Mouse (Mus musculus) hindbrain, embryonic 14.5 days (tissue): Measurements from ENCODE around the gene Ccdc169. TPM values are rescaled to one million over a fixed set of nuclear protein-coding genes. Genes with fewer than 3 reads are reported as not detected.

Experiments used
- ATAC-seq: fragments of 200-750 bp; cut with Nextera tagmentation; 2 replicates; pipeline ENCODE4 v1.8.0; 2017; ENCODE audit warnings: moderate number of reproducible peaks, mild to moderate bottlenecking, moderate TSS enrichment, moderate library complexity; ENCODE audit not compliant: low FRiP score
- DNase-seq: peaks from one replicate; pipeline ENCODE4 v3.0.0-alpha.2; 2015; ENCODE audit warnings: low spot score
- H3K27ac ChIP-seq: fragments of 300-500 bp; sonication (generic); 2 replicates; pipeline ENCODE4 v1.5.1; 2014; ENCODE audit warnings: mild to moderate bottlenecking, moderate library complexity
- H3K27me3 ChIP-seq: fragments of 300-500 bp; sonication (generic); 2 replicates; pipeline ENCODE4 v1.6.1; 2014; ENCODE audit warnings: mild to moderate bottlenecking, low read length, mixed read lengths; ENCODE audit not compliant: control insufficient read depth, insufficient read depth
- H3K36me3 ChIP-seq: fragments of 300-500 bp; sonication (generic); replicated peaks from 2 replicates; pipeline ENCODE4 v1.6.1; 2014; ENCODE audit not compliant: control insufficient read depth, insufficient read depth
- H3K4me1 ChIP-seq: fragments of 300-500 bp; sonication (generic); replicated peaks from 2 replicates; pipeline ENCODE4 v1.6.1; 2014; ENCODE audit warnings: antibody characterized with exemption, low read length, mixed read lengths; ENCODE audit not compliant: control insufficient read depth, insufficient read depth
- H3K4me2 ChIP-seq: fragments of 300-500 bp; sonication (generic); replicated peaks from 2 replicates; pipeline ENCODE4 v1.6.1; 2014; ENCODE audit warnings: mild to moderate bottlenecking, moderate library complexity
- H3K4me3 ChIP-seq: fragments of 300-500 bp; sonication (generic); replicated peaks from 2 replicates; pipeline ENCODE4 v1.5.1; 2014; ENCODE audit warnings: mild to moderate bottlenecking, low read length
- H3K9ac ChIP-seq: fragments of 300-500 bp; sonication (generic); 2 replicates; pipeline ENCODE4 v1.6.1; 2014
- H3K9me3 ChIP-seq: fragments of 300-500 bp; sonication (generic); 2 replicates; pipeline ENCODE4 v1.6.1; 2016; ENCODE audit warnings: low read length; ENCODE audit not compliant: control insufficient read depth
- WGBS: fragments of 180-500 bp; shearing (Covaris S2); extraction: QIAGEN DNeasy Blood & Tissue Kit; methylation state at CpG from one replicate; pipeline ENCODE4 v1.1.7; 2014; 5-methylcytosine and 5-hydroxymethylcytosine counted together
- polyA plus RNA-seq: library from polyadenylated mRNA; unstranded; fragments of >200 nt; fragmentation: Nextera tagmentation; extraction: Ambion mirVana; gene quantifications from 2 replicates; pipeline ENCODE4 v1.2.1, GENCODE M21; 2014

The Ccdc169 gene
- polyA plus RNA-seq, 1 experiment from 2014 or later: not detected

DNA sequence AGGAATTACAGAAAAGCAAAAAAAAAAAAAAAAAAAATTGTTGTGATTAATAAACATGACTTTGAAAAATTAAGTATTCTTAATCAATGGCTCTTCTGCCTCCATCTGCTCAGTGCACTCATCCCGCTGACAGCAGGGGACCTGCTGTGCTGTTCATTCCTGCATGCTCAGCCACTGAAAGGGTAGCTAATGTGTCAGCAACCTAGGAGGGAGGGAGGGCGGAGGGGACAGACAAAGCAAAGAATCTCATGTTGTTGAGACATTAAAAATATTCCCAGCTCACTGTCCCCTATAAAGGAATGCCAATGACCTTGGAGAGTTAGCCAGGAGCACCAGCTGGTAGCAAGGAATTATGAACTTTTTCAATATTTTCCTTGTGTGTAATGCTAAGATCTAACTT lies 39.1 kb upstream of the Ccdc169 start:
- no peak for DNase-seq

DNA sequence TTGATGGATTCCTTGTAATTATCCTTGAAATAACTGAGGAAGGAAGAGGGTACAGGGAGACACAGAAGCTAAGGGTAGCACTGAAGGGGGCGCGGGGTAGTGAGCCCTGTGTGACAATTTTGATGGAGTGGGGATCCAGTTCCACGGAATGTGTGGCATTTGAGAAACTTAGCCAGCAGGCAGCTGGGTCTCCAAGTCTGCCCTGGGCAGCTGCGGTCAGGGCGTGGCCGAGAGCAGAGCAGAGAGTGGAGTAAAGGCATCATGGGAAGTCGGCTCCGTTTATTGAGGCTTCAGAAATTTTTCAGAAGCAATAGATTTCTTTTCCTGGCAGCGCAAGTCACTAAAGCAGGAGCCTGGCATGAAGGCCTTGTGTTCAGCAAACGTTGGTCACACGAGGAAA lies 38.1 kb upstream of the Ccdc169 start:
- H3K27ac ChIP-seq: no peak overlapping the region
- no peak overlapping the region for H3K4me3 ChIP-seq
- H3K9ac ChIP-seq: no peak overlapping the region
- no peak overlapping the region for H3K4me2 ChIP-seq
- H3K36me3 ChIP-seq: no peaks in the 10 kb centered on the region
- 71% methylated on average over 11 of the region's 11 CpGs for WGBS
- DNase-seq (no peak), ATAC-seq (no peak)
- H3K4me1 ChIP-seq: peaks cover 4% of the 10 kb centered on the region; the same call in 1 of the 2 replicates
- H3K9me3 ChIP-seq: no peaks in the 10 kb centered on the region
- H3K27me3 ChIP-seq: no peaks in the 10 kb centered on the region

More for the DNA sequence above, 39.1 kb upstream of the Ccdc169 start:
- H3K36me3 ChIP-seq: no peaks in the 10 kb centered on the region
- peaks cover 4% of the 10 kb centered on the region; the same call in 1 of the 2 replicates for H3K4me1 ChIP-seq
- no peak overlapping the region for H3K9ac ChIP-seq
- H3K4me3 ChIP-seq: no peak overlapping the region
- ATAC-seq: peak; percentile 71; the same call in 1 of the 2 replicates
- 24% methylated on average over 2 of the region's 2 CpGs for WGBS
- no peaks in the 10 kb centered on the region for H3K9me3 ChIP-seq
- H3K4me2 ChIP-seq: no peak overlapping the region
- H3K27ac ChIP-seq: 0 out of 2 replicates have a peak overlapping the region, but pooled peaks have one; percentile 32
- no peaks in the 10 kb centered on the region for H3K27me3 ChIP-seq

DNA sequence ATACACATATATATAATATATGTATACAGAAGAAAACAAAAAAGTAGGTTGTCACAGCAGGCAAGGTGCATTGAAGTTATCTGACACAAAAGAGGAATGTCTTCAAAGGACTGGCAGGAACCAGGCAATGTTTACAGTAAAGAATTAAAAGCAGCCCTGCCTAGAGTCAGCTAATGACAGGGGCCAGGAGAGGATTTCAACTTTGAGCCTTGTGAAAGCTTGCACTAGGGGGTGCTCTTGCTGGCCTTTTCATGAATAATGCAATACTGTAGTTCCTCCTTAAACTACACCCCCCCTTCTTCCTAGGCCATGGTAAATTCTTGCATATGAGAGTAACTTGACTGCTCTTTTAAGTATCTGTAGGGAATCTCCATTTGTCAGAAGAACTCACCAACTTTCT lies 36.0 kb upstream of the Ccdc169 start:
- DNase-seq: no peak
- H3K36me3 ChIP-seq: no peaks in the 10 kb centered on the region
- no peak for ATAC-seq
- H3K4me2 ChIP-seq: no peak overlapping the region
- H3K9ac ChIP-seq: no peak overlapping the region
- no peak overlapping the region for H3K27ac ChIP-seq
- no peaks in the 10 kb centered on the region for H3K27me3 ChIP-seq
- peaks cover 4% of the 10 kb centered on the region; the same call in 1 of the 2 replicates for H3K4me1 ChIP-seq
- H3K9me3 ChIP-seq: no peaks in the 10 kb centered on the region
- H3K4me3 ChIP-seq: no peak overlapping the region

DNA sequence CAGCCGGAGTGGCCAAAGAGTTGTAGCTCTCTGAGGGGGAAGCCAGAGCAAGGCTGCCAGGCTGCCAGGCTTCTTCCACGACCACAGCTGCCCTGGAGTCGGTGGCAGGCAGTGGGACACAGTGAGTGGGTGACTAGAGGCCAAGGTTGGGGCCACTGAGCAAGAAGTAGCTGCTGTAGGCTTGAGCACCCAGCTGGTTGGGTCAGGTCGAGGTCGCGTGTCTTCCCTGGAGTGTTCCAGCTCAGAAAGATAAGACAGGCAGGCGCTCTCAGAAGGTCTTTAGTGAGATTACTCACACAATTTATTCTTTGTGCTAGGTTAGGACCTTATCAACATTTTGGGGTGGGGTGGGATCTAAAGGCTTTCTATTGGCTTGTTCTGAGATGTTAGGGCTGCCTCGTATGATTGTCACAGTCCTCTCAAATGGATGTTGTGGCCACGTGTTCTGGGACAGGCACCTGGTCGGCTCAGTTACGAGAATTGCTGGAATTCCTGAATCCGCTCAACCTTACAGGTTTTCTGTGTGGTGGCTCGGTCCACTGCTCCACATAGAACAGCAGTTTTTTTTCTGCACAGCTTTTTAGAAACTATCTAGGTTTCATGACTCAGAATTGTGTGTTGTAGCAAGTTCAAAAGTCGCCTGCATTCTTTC lies 31.6 kb upstream of the Ccdc169 start:
- WGBS: 87% methylated on average over 14 of the region's 14 CpGs
- Histone ChIP-seq H3K4me1 (no peaks in the 10 kb centered on the region), H3K9me3 (no peaks in the 10 kb centered on the region), H3K4me3 (no peak overlapping the region), H3K4me2 (no peak overlapping the region), H3K27ac (no peak overlapping the region), H3K27me3 (no peaks in the 10 kb centered on the region), H3K36me3 (no peaks in the 10 kb centered on the region), H3K9ac (no peak overlapping the region)
- DNase-seq: no peak
- ATAC-seq: no peak

DNA sequence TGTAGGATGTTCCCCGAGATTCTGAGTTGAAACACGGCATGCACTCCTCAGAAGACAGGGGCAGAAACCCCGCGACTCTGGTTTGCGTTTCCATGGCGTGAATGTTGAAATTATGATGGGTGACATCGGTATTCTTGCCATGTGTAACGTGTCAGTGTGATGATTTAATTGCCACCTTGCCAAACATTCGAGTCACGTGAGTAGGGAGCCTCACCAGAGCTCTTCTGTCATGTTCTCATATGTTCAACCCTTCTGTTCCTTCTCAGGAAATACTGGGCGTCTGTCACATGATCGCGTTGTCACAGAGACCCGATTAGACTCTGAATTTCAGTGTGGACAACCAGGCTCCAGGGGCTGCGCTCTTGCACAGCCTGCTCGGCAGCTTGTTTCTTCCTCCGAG lies 31.1 kb upstream of the Ccdc169 start:
- 90% methylated on average over 17 of the region's 17 CpGs for WGBS
- Histone ChIP-seq H3K9me3 (no peaks in the 10 kb centered on the region), H3K9ac (no peak overlapping the region), H3K36me3 (no peaks in the 10 kb centered on the region), H3K4me3 (no peak overlapping the region), H3K4me1 (no peaks in the 10 kb centered on the region), H3K4me2 (no peak overlapping the region), H3K27me3 (no peaks in the 10 kb centered on the region), H3K27ac (no peak overlapping the region)
- DNase-seq (no peak), ATAC-seq (no peak)

DNA sequence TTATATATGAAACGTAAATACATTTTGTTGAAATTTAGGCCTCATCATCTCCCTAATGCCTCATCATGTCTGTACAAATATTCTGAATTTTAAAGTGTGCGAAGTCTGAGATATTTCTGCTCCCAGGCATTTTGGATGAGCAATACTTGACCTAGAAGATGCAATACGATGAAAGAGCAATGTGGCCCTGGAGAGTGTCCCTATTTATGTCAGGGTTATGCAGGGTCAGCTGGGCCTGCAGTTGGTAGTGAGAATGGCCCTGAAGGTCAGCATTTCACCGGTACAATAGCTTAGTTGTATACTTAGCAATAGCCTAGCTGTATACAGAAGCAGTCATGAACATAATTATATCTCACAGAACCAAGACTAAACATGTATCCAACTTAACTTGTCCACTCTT lies 28.0 kb upstream of the Ccdc169 start:
- WGBS: 86% methylated on average over 4 of the region's 4 CpGs
- Histone ChIP-seq H3K27me3 (no peaks in the 10 kb centered on the region), H3K4me3 (no peak overlapping the region), H3K9ac (no peak overlapping the region), H3K27ac (no peak overlapping the region), H3K9me3 (no peaks in the 10 kb centered on the region), H3K36me3 (no peaks in the 10 kb centered on the region), H3K4me2 (no peak overlapping the region), H3K4me1 (peaks cover 14% of the 10 kb centered on the region; the same call in 1 of the 2 replicates)
- no peak for ATAC-seq
- DNase-seq: no peak

DNA sequence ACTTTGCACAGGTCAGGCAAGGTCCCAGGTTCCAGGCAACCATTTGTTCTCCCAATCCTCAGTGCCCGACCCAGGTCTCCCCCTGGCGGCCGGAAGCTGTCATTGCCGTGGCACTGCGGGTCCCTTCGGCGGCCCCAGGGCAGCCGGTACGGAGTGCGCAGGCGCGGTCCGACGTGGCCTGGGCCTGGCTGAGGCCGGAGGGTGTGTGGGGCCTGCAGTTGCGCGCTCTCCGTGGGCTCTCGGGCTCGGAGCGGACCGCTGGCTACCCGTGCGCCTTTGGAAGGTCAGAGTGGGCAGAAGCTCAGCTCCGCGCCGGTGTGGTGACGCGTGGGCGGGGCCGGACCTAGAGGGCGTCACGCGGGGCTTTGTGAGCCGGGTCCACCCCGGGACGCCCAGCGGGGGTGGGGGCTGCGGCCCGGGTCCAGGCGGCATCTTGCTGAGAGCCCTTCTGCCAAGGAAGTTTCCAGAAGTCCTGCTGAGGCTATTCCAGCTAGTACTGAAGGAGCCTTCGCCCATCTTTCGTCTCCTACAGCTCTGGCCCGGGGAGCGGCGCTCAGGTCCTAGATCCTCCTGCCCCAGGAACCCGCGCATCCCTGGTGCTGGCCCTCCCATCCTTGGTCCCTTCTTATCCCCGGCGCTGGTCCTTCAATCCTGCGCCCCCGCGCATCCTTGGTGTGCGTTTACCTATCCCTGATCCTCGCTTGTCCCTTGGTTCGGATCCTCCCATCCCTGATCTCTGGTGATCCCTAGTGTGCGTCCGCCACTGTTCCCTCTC lies 25.0 kb upstream of the Ccdc169 start, which contains the start of gene Spg20:
Gene Spg20, plus strand, starts transcription at position 174 of the 775 bp plus-strand sequence.
- Histone ChIP-seq H3K9ac (peak within 1 kb of the TSS; percentile 98), H3K4me1 (peaks cover 21% of the 10 kb centered on the region), H3K36me3 (peaks cover 3% of the 10 kb centered on the region), H3K4me2 (peak within 1 kb of the TSS; percentile 76), H3K27ac (peak within 1 kb of the TSS; percentile 93), H3K4me3 (peak within 1 kb of the TSS; percentile 92), H3K9me3 (no peaks in the 10 kb centered on the region), H3K27me3 (no peaks in the 10 kb centered on the region)
- DNase-seq: peak; percentile 95
- under 1% methylated on average over 57 of the region's 58 CpGs for WGBS
- peak; percentile 95 for ATAC-seq

DNA sequence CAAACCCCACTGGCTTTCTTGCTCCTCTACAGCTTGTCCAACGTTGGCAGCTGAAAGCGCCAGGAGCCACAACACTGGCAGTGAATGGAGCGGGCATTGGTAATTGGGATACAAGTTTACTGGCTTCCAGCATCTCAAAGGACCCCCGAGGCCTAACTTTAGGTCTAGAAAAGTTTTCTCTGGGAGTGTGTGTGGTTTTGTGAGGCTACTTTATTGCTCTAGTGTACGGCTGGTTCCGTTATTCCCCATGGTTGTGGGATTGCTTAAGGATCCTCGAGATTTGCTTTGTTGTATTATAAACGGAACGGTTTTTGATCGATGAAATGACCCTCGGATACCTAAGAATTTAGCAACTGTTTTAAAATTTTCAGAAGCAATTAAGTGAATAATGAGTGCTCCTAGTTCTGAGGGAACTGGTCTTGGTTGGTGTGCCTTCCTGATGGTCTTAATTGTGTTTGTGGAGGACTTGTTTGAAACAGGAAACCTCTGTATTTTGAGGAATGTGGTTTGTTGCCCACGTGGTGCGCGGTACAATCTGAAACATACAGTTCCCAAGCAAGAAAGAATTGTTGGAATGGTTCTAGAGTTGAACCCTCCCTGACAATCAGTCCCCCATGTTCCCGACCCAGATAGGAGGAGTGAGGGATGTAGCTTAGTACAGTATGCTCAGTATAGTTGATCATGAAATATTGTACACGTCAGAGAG lies 24.3 kb upstream of the Ccdc169 start:
- Histone ChIP-seq H3K27ac (peak overlapping the region; percentile 93), H3K4me3 (peak overlapping the region; percentile 92), H3K9ac (peak overlapping the region; percentile 98), H3K36me3 (peaks cover 11% of the 10 kb centered on the region), H3K4me1 (peaks cover 21% of the 10 kb centered on the region), H3K9me3 (no peaks in the 10 kb centered on the region), H3K27me3 (no peaks in the 10 kb centered on the region), H3K4me2 (peak overlapping the region; percentile 76)
- DNase-seq: no peak
- 53% methylated on average over 16 of the region's 16 CpGs for WGBS
- ATAC-seq: no peak
